Mouse (Mus musculus) gastrocnemius, postnatal 10 days (tissue): Measurements from ENCODE around the gene Ddx49. TPM values are rescaled to one million over a fixed set of nuclear protein-coding genes. Genes with fewer than 3 reads are reported as not detected.

Experiments
- DNase-seq: peaks from one replicate; pipeline ENCODE4 v3.0.0; 2021; ENCODE audit warnings: mixed read lengths
- total RNA-seq, 2 experiments: library from RNA; stranded (reverse); gene quantifications; 2 replicates each; pipeline ENCODE4 v1.2.3; 2021

Ddx49 gene
- total RNA-seq, 2 experiments from 2014 or later: 28.6 to 29.5 TPM

DNA sequence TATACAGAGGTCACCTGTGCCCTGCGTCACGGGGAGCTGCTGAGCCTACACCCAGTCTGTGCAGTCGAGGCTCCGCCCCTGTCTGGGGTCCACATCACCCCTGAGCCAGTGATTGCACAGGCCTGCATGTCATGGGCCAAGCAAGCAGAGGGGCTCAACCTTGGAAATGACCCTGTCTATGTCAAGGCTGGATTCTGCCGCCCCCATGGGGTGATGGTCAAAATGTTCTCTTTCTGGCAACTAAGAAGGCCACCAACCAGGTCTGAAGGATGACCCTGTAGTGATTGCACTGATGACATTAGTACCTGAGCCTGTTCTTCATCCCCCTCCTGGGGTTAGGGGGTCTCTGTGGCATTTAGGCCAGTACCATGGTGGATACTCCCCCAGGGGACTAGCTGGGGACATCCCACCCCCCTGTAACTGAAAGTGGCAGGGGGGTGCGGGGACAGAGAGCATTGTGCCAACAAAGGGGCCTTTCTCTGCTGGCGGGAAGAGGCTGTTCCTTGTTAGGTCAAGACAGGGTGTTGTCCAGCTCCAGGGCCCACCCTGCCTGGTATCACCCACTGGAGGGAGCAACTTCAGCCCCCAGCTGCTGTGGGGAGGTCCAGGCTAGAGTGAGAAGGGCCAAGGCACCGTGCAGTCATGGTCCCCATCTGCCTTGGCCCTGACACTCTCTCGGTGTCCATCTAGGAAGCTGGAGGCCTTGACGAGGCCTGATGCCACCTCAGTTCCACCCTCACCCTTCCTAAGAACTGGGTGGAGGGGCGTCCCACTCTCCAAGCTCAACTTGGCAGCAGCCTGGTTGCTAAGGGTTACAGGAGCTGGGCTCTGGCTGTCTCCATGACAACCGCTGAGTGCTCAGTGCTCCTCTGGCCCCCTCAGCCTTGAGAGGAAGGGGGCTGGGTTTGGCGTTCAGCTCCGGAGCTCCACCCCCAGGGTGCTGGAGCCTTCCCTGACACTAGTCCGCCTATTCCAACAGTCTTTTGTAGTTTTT lies 14.5 kb upstream of the Ddx49 start:
- peak; percentile 40 for DNase-seq

DNA sequence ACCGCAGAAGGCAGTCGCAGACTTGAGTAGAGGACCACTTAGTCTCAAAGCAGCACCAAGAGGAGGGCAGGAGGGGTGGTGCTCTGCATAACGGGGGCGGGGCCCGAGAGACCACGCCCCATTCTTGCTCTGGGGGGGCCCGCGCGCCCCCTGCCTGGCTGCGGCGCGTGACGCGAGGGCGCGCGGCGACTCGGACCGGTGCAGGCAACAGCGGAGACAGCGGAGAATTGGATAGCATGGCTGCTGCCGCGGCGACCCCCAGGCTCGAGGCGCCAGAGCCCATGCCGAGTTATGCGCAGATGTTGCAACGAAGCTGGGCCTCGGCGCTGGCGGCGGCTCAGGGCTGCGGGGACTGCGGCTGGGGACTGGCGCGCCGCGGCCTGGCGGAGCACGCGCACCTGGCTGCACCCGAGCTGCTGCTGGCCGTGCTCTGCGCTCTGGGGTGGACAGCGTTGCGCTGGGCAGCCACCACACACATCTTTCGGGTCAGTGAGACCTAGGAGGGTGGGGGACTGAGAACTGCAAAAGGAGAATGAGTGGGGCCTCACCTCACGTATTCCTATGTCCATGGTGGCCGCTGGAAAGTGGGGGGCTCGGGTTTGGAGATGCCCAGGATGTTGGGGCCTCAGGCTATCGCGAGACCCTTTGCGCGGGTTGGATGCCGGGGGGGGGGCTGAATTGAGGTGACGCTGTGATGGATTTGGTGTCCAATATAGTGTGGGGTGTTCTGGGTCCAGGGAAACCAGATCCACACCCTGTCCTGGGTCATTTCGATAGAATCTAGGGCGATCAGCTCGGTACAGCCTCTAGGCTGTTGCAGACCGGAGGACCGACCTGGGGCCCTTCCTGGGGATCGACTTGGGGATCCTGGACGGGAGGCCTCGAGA lies 13.6 kb upstream of the Ddx49 start, which contains the start of gene Cers1:
Gene Cers1, plus strand, starts transcription at position 152 of the 887 bp plus-strand sequence.
- DNase-seq: peak; percentile 76

DNA sequence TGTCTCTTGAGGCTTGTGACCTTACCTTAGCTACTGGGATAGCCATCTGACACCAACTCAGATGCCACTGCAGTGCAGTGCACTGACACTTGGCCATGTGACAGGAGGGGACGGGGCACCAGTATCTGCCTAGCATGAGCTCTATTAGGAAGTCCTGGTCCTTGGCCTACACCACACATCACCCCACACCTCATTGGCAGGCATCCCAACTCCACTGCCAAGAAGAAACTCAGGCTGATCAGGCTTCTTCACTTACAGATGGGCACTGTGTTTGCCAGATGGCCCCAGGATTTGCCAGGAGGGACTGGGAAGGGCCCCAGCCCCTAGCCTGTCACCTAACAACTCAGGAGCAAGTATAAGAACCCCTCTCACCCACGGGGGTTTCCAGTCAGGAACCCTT lies 11.1 kb upstream of the Ddx49 start:
- peak; percentile 77 for DNase-seq

DNA sequence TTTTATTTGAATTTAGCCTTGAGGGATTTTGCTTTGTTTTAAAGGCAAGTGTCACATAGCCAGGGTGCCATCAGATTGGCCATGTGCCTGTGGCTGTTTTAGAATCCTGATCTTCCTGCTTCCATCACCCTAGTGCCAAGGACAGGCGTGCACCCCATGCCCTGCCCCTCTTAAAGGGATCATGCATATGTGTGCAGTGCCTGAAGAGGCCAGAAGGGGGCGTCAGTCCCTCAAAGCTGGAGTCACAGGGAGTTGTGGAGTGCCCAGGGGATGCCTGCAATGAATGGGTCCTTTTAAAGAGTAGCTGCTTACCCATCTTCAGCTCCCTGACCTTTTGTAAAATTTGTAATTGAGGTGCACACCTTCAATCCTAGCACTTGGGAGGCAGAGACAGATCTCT lies 7.0 kb upstream of the Ddx49 start:
- DNase-seq: peak; percentile 52

DNA sequence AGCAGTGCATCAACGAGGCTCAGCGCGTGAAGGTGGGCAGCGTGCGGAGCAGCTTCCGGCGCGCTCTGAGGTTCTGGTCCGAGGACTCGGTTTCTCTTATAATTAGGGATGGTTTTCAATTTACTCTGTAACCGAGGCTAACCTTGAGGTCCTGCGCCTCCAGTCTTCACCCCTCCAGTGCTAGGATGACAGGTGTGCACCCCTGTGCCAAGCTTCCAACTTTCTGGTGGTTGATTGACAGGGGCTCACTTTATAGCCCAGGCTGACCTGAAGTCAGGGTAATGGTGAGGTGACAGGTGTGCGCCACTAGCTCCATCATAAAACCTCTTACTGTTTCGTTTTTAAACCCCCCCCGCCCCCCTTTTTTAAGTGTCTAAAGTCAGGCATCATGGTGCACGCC lies 612 bp upstream of the Ddx49 start:
- no peak for DNase-seq

DNA sequence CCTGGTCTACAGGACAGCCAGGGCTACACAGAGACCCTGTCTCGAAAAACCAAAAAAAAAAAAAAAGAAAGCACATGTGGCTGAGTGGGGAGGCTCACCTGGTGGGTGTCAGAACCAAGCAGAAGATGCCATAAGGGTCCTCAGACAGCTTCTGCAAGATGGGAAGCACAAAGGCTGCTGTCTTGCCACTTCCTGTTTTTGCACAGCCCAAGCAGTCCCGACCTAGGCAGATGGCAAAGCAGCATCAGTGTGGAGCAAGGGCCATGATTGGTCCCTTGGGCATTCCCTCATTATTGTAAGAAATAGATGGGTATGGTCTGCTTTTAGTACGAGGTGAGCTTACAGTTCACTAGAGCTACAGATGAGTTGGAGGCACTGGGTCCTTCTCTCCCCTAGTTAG lies 1.4 kb downstream of the Ddx49 start:
- DNase-seq: no peak

DNA sequence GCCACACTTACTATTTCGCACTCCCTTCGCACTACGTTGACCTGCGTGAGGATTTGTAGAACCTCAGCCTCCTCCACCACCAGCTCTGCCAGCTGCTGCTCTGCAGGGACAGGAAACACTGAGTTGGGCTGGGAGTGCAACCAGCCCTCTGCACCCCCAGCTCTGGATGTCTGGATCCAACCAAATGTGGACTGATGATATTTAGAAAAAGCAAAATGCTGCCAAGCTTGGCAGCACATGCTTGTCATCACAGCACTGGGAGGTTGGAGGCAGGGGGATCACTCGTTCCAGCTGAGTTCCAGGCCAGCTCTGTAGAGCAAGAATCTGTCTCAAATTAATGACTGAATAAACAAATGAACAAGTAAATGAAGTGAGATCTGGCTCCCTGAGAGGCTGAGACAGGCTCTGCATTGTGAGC lies 8.3 kb downstream of the Ddx49 start:
- no peak for DNase-seq

DNA sequence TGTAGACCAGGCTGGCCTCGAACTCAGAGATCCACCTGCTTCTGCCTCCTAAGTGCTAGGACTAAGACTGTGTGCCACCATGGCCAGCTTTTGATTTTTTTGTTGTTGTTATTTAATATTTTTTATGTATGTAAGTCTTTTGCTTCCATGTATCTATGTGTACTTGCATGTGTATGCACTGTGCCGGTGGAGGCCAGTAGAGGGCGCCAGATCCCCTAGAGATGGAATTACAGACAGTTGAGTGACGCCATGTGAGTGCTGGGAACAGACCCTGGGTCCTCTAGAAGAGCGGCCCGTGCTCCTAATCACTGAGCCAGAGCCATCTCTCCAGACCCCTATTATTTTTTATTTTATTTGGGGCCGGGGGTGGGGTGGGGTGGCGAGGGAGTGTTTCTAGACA lies 15.6 kb downstream of the Ddx49 start:
- no peak for DNase-seq

DNA sequence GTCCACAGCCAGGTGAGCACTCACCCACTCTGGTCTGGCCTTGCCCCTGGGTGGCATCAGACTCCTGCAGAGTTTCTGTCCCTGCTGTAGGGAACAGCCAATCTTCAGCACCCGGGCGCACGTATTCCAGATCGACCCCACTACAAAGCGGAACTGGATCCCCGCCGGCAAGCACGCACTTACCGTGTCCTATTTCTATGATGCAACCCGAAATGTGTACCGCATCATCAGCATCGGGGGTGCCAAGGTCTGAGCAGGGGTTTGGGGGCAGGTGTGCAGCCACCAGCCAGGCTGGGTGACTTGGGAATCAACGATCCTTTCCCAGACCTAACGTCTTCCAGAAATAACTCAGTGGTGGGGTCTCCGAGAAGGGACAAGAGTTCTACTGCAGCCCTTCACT lies 17.0 kb downstream of the Ddx49 start:
- DNase-seq: no peak

DNA sequence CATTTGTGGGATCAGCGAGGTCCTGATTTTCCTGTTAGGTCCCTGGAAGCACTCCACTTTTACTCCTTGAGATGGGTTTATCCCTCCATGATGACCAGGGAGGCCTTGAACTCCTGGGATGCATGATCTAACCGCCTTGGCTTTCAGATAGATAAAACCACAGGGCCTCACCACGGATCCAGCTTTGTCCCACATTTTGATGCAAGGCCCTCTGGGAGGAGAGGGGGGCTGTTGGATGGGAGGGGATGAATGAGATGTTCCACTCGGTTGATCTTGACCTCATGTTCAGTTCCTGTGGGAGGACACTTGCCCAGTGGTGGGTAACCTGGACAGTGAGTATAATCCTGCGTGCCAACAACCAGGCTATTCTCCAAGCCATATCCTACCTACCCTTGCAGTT lies 17.9 kb downstream of the Ddx49 start:
- no peak for DNase-seq

DNA sequence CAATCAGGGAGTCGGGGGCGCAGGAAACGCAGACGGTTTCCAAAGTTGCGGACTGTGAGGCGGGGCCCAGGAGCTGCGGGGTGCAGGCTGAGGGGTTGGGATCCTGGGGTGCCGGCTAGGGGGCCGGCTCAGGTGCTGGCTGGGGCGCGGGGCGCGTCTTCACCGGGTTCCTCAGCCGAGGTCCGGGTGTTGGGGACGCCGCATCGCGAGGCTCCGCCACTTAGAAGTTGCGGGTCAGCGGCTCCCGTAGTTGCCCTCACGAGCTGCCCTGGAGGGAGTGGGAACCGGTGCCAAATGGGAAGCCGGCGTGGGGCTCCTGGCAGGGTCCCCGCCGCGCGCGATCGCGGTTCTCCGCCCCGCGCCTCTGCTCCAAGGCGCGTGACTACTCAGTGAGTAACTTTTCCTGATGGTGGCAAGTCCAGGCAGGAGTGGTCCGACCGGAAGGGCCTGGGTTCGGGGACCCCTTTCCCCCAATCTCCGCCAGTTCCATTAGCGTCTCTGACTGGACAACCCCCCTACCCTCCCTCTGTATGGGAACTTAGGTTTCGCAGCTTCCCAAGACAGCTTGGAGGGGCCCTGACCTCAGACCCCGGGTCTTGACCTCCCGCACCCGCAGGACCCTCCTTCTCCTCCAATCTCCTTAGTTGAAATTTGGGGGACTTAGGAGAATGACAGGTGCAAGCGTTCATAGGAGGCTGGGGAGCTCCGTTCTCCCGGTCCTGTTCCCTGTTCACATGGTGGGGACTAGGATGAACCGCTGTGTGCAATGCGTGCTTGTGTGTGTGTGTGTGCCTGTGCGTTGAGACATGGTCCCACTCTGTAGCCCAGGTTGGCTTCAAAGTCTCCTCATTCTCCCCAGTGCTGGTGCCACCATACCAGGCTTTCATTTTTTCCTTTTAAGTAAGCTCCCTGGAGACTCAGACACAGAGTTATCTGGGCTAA lies 18.9 kb downstream of the Ddx49 start:
- DNase-seq: no peak

DNA sequence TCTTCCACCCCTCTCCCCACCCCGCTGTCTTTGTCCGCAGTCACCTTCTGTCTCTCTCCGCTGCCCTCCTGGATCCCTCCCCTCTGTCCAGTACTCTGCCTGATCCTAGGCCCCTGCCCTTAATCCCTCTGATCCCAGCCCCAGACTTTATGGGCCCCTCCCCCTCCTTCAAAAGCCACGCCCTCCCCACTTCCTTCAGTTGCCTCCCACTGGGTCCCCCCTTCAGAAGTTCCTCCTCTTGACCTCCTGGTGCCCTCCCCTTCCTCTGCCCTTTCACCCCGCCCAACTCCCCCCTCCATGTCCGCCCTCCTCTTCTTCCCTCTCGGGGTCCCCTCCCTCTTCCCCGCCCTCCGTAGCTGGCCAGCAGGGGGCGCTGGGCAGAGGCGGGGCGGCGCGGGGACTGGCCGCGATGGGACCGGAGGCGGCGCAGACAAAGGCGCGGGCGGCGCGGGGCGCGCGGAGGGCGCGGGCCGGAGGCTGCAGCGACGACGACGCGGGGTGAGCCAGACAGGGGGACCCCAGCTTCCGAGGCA lies 19.6 kb downstream of the Ddx49 start, which contains the start of gene Homer3:
Gene Homer3, plus strand, starts transcription at position 225 of the 533 bp plus-strand sequence.
- peak; percentile 92 for DNase-seq

DNA sequence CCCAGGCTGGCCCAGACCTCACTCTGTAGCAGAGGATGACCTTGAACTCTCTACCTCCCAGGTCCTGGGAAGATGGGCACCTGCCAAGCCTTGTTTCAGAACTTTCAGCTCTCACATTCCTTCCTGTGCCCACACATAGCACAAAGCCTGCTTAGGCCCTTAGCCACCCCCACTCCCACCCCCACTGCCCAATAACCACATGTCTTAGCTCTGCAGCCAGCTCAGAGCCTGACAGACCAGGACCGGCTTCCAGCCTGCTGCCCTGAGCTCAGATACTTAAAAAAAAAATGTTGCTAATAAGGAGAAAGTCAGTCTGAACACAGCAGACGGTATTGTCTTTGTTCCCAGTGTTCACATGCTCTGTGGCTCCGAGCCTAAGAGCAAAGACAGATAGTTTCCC lies 21.3 kb downstream of the Ddx49 start:
- no peak for DNase-seq

DNA sequence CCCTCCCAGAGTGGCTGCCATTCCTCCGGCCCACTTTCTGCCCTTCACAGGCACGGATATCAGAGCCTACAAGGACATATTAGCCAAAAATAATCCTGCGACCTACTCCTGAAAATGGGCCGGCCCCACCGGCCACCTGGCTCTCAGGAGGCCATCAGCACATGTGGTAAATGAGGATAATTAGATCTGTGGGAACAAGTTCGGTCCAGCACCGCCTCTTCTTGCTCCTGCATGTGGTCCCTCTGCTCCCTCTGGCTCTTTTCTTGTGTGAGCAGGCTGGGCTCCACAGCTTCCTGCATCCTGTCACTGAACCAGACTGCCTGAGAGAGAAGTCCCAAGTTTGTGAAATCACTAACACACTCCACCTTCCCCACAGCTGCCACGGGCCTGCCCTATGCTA lies 23.0 kb downstream of the Ddx49 start:
- no peak for DNase-seq

DNA sequence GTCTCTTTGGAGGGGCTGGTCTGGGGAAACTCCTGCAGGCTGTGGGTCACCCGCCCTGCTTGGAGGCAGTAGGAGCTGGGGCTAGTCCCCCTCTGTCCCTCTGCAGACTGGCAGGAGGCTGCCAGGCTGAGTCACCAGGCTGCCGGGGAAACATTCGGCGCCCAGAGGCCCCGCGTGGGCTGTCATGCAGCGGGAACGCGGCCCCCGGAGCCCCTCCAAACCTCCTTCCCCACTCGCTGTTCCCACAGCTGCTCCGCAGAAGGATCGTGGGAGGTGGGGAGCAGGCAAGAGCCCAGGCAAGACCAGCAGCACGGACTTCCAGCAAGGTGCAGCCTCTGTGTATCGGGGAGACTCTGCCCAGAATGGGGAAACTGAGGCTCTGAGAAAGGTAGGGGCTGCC lies 24.1 kb downstream of the Ddx49 start:
- DNase-seq: no peak

DNA sequence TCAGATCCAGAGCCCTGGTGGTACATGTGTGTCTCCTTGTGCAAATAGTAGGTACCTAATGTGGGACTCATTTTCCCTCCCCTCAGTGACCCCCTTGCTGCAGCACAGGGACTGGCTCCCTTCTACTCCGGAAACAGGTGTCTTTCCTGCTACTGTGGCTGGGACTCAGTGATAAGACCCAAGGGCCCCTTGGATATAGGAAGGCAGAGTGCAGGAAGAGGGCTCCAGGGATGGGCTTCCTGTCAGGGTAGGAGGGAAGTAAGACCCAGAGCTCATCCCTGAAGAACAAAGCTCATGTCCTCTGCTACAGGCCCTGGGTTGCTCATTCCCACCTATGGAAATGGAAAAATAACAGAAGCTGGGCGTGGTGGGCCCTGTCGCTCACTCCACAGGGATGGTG lies 25.8 kb downstream of the Ddx49 start:
- DNase-seq: no peak

DNA sequence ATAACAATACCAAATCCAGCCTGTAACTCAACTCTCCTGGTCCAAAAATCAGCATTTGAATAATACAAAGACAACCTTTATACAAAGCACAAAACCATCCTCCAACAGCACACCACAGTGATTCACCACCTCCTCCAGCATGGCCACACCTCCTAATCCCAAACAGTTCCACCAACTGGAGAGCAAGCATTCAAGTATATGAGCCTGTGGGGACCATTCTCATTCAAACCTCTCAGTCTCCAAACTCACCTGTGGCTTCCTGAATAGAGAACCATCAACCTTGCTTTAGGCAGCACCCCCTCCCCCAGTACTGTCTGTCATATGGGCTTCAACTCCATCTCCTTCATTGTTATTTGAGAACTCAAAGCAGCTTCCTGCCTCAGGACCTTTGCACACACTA lies 27.9 kb downstream of the Ddx49 start:
- DNase-seq: no peak

DNA sequence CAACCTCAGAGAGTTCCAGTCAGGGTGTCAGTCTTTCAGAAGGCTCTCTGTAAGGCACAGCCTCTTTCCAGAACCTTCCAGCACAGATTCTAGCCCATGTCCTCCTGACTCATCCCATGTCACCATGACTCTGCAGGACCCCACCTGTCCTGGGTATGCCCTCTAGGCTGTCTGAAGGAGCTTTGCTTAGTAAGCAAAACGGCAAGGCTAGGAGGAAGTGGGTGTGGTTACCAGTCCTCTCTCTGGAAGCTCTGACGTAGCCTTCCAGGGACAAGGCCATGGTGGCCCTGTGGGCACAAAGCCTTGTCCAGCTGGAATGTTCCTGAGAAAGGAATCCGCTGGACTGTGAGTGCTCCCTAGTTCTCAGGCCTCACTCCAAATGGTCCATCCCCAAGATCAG lies 29.3 kb downstream of the Ddx49 start:
- DNase-seq: no peak

DNA sequence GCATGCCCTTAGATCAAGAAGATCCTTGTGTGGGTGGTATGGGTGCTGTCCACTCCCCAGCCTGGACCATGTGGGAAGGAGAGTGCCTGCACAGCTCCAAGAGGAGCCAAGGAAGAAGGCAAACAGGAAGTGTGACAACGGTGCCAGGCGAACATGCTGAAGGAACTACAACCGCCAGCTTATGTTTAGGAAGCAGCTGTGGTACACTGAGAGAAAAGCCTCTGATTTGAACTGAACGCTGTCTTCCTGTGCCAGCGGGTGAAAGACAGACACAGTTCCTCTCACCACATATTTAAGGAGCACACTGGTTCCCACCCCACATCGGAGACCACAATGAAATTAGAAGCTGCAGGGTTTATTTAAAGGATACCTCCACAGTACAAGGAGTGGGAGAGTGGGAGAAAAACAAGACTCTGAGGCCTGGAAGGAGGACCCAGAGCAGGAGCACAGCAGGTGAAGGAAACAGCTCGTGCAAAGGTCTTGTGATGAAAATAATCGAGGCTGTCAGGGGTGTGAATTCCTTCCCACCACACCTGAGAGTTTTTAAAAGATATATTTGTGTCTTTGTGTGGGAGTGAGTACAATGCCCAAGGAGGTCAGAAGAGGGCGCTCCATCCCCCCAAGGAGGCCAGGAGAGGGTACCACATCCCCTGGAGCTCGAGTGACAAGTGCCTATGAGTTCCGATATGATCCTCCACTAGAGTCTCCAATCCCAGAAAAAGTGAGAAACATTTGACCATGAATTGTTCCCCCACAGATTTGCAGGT lies 33.3 kb downstream of the Ddx49 start:
- DNase-seq: peak; percentile 41

DNA sequence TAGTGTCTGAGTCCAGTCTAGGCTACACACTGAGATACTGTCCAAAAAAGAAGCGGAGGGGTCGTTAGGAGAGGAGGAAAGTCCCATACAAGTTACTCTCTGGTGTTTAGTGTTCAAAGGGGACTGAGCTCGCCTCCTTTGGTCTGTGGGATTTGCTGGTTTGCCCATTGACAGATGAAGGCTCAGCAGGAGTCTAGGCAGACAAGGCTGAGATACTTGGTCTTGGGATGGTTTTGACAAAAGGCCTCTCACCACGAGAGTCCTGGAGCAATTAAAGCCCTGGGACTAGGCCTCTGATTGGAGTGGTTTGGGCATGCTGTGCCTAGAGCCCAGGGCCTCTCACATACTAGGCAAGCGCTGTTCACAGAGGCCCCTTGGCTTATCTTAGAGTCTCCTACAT lies 34.0 kb downstream of the Ddx49 start:
- no peak for DNase-seq

DNA sequence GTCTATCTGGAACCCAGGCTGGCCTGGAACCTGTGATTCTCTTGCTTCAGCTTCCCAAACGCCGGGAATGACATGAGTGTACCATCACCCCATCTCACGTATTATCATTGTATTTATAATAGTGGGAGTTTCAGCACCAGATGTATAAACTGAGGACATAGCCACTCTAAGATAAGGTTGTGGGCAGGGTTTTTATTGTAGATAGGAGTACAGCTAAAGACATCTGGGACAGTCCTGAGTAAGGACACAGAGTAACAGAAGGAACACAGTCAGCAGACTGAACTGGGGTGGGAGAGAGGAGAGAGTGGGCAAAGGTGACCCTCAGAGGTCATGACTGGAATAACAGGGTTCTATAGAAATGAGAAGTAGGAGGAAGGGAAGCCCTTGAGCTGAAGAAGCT lies 34.6 kb downstream of the Ddx49 start:
- no peak for DNase-seq
